Mouse (Mus musculus): ENCODE measurements at regions not wholly inside any gene's neighbourhood (a gene's known extent, or its start where the extent isn't known, plus 50 kb on each side); places are given as distances from the start of the nearest gene placed in this dataset.
A peak's percentile ranks its signal among the peaks of the same experiment; 100 is the strongest.

DNA sequence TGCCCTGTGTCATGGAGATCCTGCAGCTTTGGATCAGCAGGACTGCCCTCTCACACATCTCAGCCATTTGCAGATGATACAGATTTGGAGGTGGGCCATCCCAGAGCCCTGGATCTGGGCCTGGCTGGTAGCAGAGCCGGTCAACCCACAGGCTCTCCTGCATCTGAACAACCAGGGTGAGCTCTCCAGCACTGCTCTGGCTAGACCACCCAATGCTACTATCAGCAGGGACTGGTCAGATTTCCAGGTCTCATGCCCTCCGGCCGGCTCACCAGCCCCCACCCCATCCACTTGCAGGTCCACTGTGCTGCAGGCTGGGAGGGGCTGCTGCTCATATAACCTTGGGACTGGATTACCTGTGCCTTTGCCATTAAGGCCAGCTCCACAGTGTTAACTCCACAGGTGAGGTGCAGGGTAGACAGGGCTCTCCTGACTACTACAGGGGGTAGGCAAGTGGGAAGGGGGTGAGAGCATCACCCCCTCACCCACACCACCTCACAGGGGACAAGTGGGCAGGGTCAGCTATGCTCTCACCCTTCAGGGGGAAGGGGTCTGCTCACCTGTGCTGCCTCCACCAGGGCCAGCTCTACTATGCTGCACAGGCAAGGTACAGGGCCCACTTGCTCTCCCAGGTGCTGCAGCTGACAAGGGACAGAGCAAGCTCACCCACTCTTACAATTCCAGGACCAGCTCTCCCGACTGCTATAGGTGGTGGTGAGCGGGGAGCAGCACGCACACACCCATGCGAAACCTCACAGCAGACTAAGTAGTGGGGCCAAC, 81.6 kb downstream of the Gpr65 start:
- peaks cover 5 to 32% of the 10 kb centered on the region in 2 experiments for H3K4me1 ChIP-seq (ENCODE audit: control insufficient read depth in 1 of 2, insufficient read depth in 2 of 2)
- no peaks in the 10 kb centered on the region for H3K27me3 ChIP-seq (replicated peaks)
- H3K9me3 ChIP-seq (replicated peaks; ENCODE audit: low read length) = no peaks in the 10 kb centered on the region
- no peak overlapping the region for H3K4me3 ChIP-seq (replicated peaks in 1 of 3; ENCODE audit: low read depth in 2 of 3, low read length in 2 of 3, poor library complexity in 1 of 3)
- no peaks in the 10 kb centered on the region for H3K79me2 ChIP-seq (replicated peaks; ENCODE audit: control insufficient read depth, extremely low read depth, insufficient read depth, poor library complexity, severe bottlenecking)
- in situ Hi-C loops (cut with MboI; ENCODE audit: low pct_ligation_motif_present, low pct_unique_long_range_greater_than_20kb, low sequenced_read_pairs) = no loop called here
- no peak overlapping the region for H3K4me2 ChIP-seq (ENCODE audit: insufficient read depth, low read depth, poor library complexity, severe bottlenecking)
- no peak overlapping the region for H3K9ac ChIP-seq (ENCODE audit: insufficient read depth, low read depth)
- dilution Hi-C loops (cut with MboI; ENCODE audit: extremely low pct_ligation_motif_present, extremely low pct_unique_long_range_greater_than_20kb, low sequenced_read_pairs) = no loop called here
- no peak for TF ChIP-seq POLR2A (IDR thresholded peaks at IDR 0.05; ENCODE audit: low read depth, low read length)
- no peak for TF ChIP-seq MAZ (IDR thresholded peaks at IDR 0.05; ENCODE audit: low read depth, low read length)
- TF ChIP-seq MEF2A (IDR thresholded peaks at IDR 0.05; ENCODE audit: borderline replicate concordance, low read depth, low read length) = no peak
- no peak for TF ChIP-seq ETS1 (conservative IDR thresholded peaks at IDR 0.05; ENCODE audit: low read depth, low read length)
- no peak for TF ChIP-seq MYC (IDR thresholded peaks at IDR 0.05; ENCODE audit: low read depth, low read length)
- TF ChIP-seq RCOR1 (conservative IDR thresholded peaks at IDR 0.05; ENCODE audit: low read depth, low read length) = no peak
- TF ChIP-seq JUND (conservative IDR thresholded peaks at IDR 0.05; ENCODE audit: low read depth, low read length) = no peak
- no peak for TF ChIP-seq CHD1 (IDR thresholded peaks at IDR 0.05; ENCODE audit: low read depth, low read length)
- TF ChIP-seq UBTF (IDR thresholded peaks at IDR 0.05; ENCODE audit: low read depth, low read length) = no peak
- TF ChIP-seq ZNF384 (IDR thresholded peaks at IDR 0.05; ENCODE audit: low read depth, low read length) = no peak
- TF ChIP-seq TCF12 (IDR thresholded peaks at IDR 0.05; ENCODE audit: low read depth, low read length) = no peak
- TF ChIP-seq SMC3 (IDR thresholded peaks at IDR 0.05; ENCODE audit: low read depth, low read length) = no peak
- TF ChIP-seq KAT2A (IDR thresholded peaks at IDR 0.05; ENCODE audit: insufficient replicate concordance, low read length) = no peak
- no peak for TF ChIP-seq ELF1 (IDR thresholded peaks at IDR 0.05; ENCODE audit: low read depth, low read length)
- no peak for DNase-seq (ENCODE audit: extremely low read depth)
- no peaks in the 10 kb centered on the region for H3K36me3 ChIP-seq (replicated peaks in 1 of 2; ENCODE audit: control insufficient read depth in 1 of 2, insufficient read depth in 1 of 2, low read length in 1 of 2)
- no peak overlapping the region for H3K27ac ChIP-seq (ENCODE audit: insufficient read depth, low read depth)

DNA sequence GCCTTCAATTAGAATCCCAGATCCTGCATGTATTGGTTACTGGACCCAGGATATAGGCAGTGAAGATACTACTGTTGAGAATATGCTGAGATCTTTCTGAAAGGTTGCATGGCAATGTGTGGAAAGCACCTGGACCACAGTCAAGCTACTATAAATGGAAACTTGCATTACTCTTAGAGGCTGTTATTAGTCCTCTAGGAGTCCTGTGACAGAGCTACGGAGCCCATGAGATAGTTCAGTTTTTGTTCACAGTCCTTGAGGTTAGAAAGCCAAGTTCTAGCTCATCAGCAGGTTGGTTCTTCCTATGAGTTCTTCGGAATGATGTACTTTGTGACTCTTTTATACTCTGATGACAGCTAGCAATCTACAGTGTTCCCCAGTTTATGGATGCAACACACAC, 84.0 kb downstream of the Gpr65 start:
- H3K27ac ChIP-seq (ENCODE audit: insufficient read depth, low read depth) = no peak overlapping the region
- H3K9ac ChIP-seq (ENCODE audit: insufficient read depth, low read depth) = no peak overlapping the region
- H3K9me3 ChIP-seq (replicated peaks; ENCODE audit: low read length) = no peaks in the 10 kb centered on the region
- H3K79me2 ChIP-seq (replicated peaks; ENCODE audit: control insufficient read depth, extremely low read depth, insufficient read depth, poor library complexity, severe bottlenecking) = no peaks in the 10 kb centered on the region
- H3K4me2 ChIP-seq (ENCODE audit: insufficient read depth, low read depth, poor library complexity, severe bottlenecking) = peak overlapping the region; percentile 2; the same call in 1 of the 2 replicates
- H3K36me3 ChIP-seq (replicated peaks in 1 of 2; ENCODE audit: control insufficient read depth in 1 of 2, insufficient read depth in 1 of 2, low read length in 1 of 2) = no peaks in the 10 kb centered on the region
- peaks cover 5 to 30% of the 10 kb centered on the region in 2 experiments for H3K4me1 ChIP-seq (ENCODE audit: control insufficient read depth in 1 of 2, insufficient read depth in 2 of 2)
- H3K4me3 ChIP-seq (replicated peaks in 1 of 3; ENCODE audit: low read depth in 2 of 3, low read length in 2 of 3, poor library complexity in 1 of 3) = no peak overlapping the region
- dilution Hi-C loops (cut with MboI; ENCODE audit: extremely low pct_ligation_motif_present, extremely low pct_unique_long_range_greater_than_20kb, low sequenced_read_pairs) = no loop called here
- peak; percentile 77 for DNase-seq (ENCODE audit: extremely low read depth)
- in situ Hi-C loops (cut with MboI; ENCODE audit: low pct_ligation_motif_present, low pct_unique_long_range_greater_than_20kb, low sequenced_read_pairs) = no loop called here
- H3K27me3 ChIP-seq (replicated peaks) = no peaks in the 10 kb centered on the region
- TF ChIP-seq TBP (conservative IDR thresholded peaks at IDR 0.05; ENCODE audit: low read depth, low read length) (peak; percentile 78), MYC (IDR thresholded peaks at IDR 0.05; ENCODE audit: low read depth, low read length) (0 out of 2 replicates have a peak, but pooled peaks have one; percentile 65), ZKSCAN1 (IDR thresholded peaks at IDR 0.05; ENCODE audit: borderline replicate concordance, low read depth, low read length) (no peak), BHLHE40 (IDR thresholded peaks at IDR 0.05; ENCODE audit: low read depth, low read length) (peak; percentile 73), JUN (IDR thresholded peaks at IDR 0.05; ENCODE audit: insufficient read depth, low read depth, low read length) (peak; percentile 84), ZNF384 (IDR thresholded peaks at IDR 0.05; ENCODE audit: low read depth, low read length) (no peak), MAFK (IDR thresholded peaks at IDR 0.05; ENCODE audit: insufficient replicate concordance, low read length) (peak; percentile 46; the same call in 1 of the 2 replicates), MAX (IDR thresholded peaks at IDR 0.05; ENCODE audit: low read length) (no peak; the same call in 1 of the 2 replicates), E2F4 (IDR thresholded peaks at IDR 0.05; ENCODE audit: insufficient replicate concordance, low read depth, low read length) (no peak), ETS1 (conservative IDR thresholded peaks at IDR 0.05; ENCODE audit: low read depth, low read length) (peak; percentile 87), ELF1 (IDR thresholded peaks at IDR 0.05; ENCODE audit: low read depth, low read length) (no peak), PAX5 (IDR thresholded peaks at IDR 0.05; ENCODE audit: low read length) (no peak), NRF1 (IDR thresholded peaks at IDR 0.05; ENCODE audit: low read depth, low read length) (no peak), USF1 (IDR thresholded peaks at IDR 0.05; ENCODE audit: low read depth, low read length) (no peak), CHD2 (IDR thresholded peaks at IDR 0.05; ENCODE audit: low read length) (no peak), TCF12 (IDR thresholded peaks at IDR 0.05; ENCODE audit: low read depth, low read length) (peak; percentile 77), ZC3H11A (IDR thresholded peaks at IDR 0.05; ENCODE audit: low read depth, low read length) (no peak), POLR2A (IDR thresholded peaks at IDR 0.05; ENCODE audit: low read depth, low read length) (no peak), ZMIZ1 (IDR thresholded peaks at IDR 0.05; ENCODE audit: low read depth, low read length) (no peak), HCFC1 (IDR thresholded peaks at IDR 0.05; ENCODE audit: low read depth, low read length) (no peak), CHD1 (IDR thresholded peaks at IDR 0.05; ENCODE audit: low read depth, low read length) (no peak), GABPA (IDR thresholded peaks at IDR 0.05; ENCODE audit: insufficient replicate concordance, low read depth, low read length) (no peak), MEF2A (IDR thresholded peaks at IDR 0.05; ENCODE audit: borderline replicate concordance, low read depth, low read length) (peak; percentile 99), JUND (conservative IDR thresholded peaks at IDR 0.05; ENCODE audit: low read depth, low read length) (peak; percentile 76), NELFE (IDR thresholded peaks at IDR 0.05; ENCODE audit: low read depth, low read length) (no peak)
